Mouse (Mus musculus): Measurements from ENCODE around the gene Med28. TPM values are rescaled to one million over a fixed set of nuclear protein-coding genes. Genes with fewer than 3 reads are reported as not detected.

The Med28 gene
- polyA plus RNA-seq, 1 experiment from 2014 or later: 129 TPM

DNA sequence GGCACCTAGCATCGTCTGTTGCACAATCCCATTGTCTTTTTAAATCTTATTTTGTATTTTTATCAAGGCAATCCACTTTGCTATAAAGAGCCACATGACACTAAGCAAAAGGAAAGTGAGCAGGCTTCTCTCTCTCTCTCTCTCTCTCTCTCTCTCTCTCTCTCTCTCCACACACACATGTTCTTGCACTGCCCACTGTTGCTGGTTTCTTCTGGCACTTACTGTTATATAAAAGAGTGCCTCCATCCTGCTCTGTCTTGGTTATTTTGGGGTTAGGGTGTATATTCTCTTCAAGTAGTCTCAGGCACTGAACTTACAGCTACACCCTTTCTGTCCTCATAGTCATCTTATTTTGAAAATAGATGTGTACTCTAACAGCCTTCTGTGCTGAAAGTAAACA lies 29.6 kb downstream of the Med28 start:
- no peak overlapping the region for H3K27ac ChIP-seq
- H3K4me1 ChIP-seq (replicated peaks): no peaks in the 10 kb centered on the region
- no peaks in the 10 kb centered on the region for H3K9me3 ChIP-seq (replicated peaks)
- WGBS (ENCODE audit: insufficient replicate concordance): 63% methylated on average over 1 of the region's 1 CpGs
- DNase-seq (no peak), ATAC-seq (ENCODE audit: low read depth) (no peak)
- no peaks in the 10 kb centered on the region for H3K27me3 ChIP-seq
- H3K36me3 ChIP-seq: no peaks in the 10 kb centered on the region
- H3K9ac ChIP-seq: no peak overlapping the region
- no peak overlapping the region for H3K4me3 ChIP-seq (replicated peaks)
- H3K4me2 ChIP-seq: no peak overlapping the region

GRCm38 (mm10) chr5:45564054-45564453 lies 44.0 kb downstream of the Med28 start:
- no peak overlapping the region for H3K27ac ChIP-seq
- DNase-seq (no peak), ATAC-seq (ENCODE audit: low read depth) (no peak)
- no peak overlapping the region for H3K9ac ChIP-seq
- no peaks in the 10 kb centered on the region for H3K36me3 ChIP-seq
- no peaks in the 10 kb centered on the region for H3K27me3 ChIP-seq
- H3K9me3 ChIP-seq (replicated peaks): no peaks in the 10 kb centered on the region
- H3K4me3 ChIP-seq (replicated peaks): no peak overlapping the region
- H3K4me2 ChIP-seq: no peak overlapping the region
- peaks cover 10% of the 10 kb centered on the region for H3K4me1 ChIP-seq (replicated peaks)
- WGBS (ENCODE audit: insufficient replicate concordance): 29% methylated on average over 6 of the region's 6 CpGs

DNA sequence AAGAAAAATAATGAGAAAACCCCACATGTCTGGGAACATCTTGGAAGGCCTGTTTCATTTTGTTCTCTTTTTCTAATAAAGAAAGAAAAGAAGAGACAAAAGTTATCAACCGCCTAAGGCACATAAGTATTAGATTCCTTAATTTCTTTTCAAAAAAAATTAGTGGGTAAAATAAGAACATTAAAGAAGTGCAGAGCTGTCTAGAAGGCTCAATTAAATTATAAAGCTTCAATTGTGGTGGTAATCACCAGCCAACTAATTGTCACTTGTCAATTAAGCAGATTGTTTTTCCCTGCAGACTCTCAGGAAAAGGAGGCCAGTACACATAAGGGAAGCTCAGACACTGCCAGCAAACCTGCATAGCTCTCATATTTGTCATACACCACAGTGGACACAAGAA lies 45.8 kb downstream of the Med28 start:
- Histone ChIP-seq H3K9ac (no peak overlapping the region), H3K27me3 (no peaks in the 10 kb centered on the region), H3K9me3 (replicated peaks) (no peaks in the 10 kb centered on the region), H3K4me1 (replicated peaks) (no peaks in the 10 kb centered on the region), H3K4me3 (replicated peaks) (no peak overlapping the region), H3K27ac (no peak overlapping the region), H3K36me3 (no peaks in the 10 kb centered on the region), H3K4me2 (no peak overlapping the region)
- DNase-seq (no peak), ATAC-seq (ENCODE audit: low read depth) (no peak)
- 75% methylated on average over 1 of the region's 1 CpGs for WGBS (ENCODE audit: insufficient replicate concordance)

GRCm38 (mm10) chr5:45572816-45573215 lies 52.8 kb downstream of the Med28 start:
- no peak overlapping the region for H3K27ac ChIP-seq
- WGBS (ENCODE audit: insufficient replicate concordance): 37% methylated on average over 5 of the region's 5 CpGs
- no peaks in the 10 kb centered on the region for H3K4me1 ChIP-seq (replicated peaks)
- DNase-seq (no peak), ATAC-seq (ENCODE audit: low read depth) (no peak)
- H3K36me3 ChIP-seq: no peaks in the 10 kb centered on the region
- H3K4me2 ChIP-seq: no peak overlapping the region
- no peak overlapping the region for H3K9ac ChIP-seq
- H3K4me3 ChIP-seq (replicated peaks): no peak overlapping the region
- no peaks in the 10 kb centered on the region for H3K9me3 ChIP-seq (replicated peaks)
- no peaks in the 10 kb centered on the region for H3K27me3 ChIP-seq

GRCm38 (mm10) chr5:45576716-45577115 lies 56.7 kb downstream of the Med28 start:
- H3K9ac ChIP-seq: no peak overlapping the region
- no peaks in the 10 kb centered on the region for H3K36me3 ChIP-seq
- H3K27ac ChIP-seq: no peak overlapping the region
- ATAC-seq (ENCODE audit: low read depth) (no peak), DNase-seq (no peak)
- no peaks in the 10 kb centered on the region for H3K27me3 ChIP-seq
- no peaks in the 10 kb centered on the region for H3K9me3 ChIP-seq (replicated peaks)
- H3K4me1 ChIP-seq (replicated peaks): no peaks in the 10 kb centered on the region
- WGBS (ENCODE audit: insufficient replicate concordance): 62% methylated on average over 3 of the region's 3 CpGs
- H3K4me2 ChIP-seq: no peak overlapping the region
- no peak overlapping the region for H3K4me3 ChIP-seq (replicated peaks)

DNA sequence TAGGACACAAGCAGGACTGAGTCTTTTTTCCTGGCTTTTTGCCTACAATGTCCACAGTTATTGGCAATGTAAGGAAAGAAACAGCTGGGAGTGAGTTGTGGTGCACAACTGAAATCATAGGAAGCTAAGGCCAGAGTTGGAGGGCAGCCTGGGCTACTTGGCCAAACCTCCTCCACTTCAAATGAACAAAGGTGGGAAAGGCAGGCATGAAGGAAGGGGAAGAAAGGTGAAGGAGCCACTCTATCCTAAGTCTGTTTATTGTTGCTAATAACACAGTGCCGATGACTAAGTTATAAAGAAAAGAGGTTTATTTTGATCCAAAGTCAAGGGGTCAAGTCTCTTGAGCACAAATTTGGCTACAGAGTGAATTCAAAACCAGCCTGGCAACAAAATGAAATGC lies 57.3 kb downstream of the Med28 start:
- H3K9me3 ChIP-seq (replicated peaks): no peaks in the 10 kb centered on the region
- ATAC-seq (ENCODE audit: low read depth) (no peak), DNase-seq (no peak)
- 70% methylated on average over 1 of the region's 1 CpGs for WGBS (ENCODE audit: insufficient replicate concordance)
- H3K27ac ChIP-seq: no peak overlapping the region
- no peak overlapping the region for H3K9ac ChIP-seq
- no peaks in the 10 kb centered on the region for H3K27me3 ChIP-seq
- H3K4me1 ChIP-seq (replicated peaks): no peaks in the 10 kb centered on the region
- no peak overlapping the region for H3K4me3 ChIP-seq (replicated peaks)
- no peak overlapping the region for H3K4me2 ChIP-seq
- H3K36me3 ChIP-seq: no peaks in the 10 kb centered on the region

Other genes starting within 250 kb of the Med28 start
- gene Qdpr, start 70.0 kb upstream of the Med28 start, polyA plus RNA-seq (2015; fragmentation: Nextera tagmentation; extraction: Ambion mirVana): 73.6 and 78.6 TPM in 2 replicates
- gene Clrn2, start 66.5 kb upstream of the Med28 start, polyA plus RNA-seq (2015; fragmentation: Nextera tagmentation; extraction: Ambion mirVana): not detected in 2 replicates
- 55.3 and 65.7 TPM in 2 replicates for gene Lap3, start 26.9 kb upstream of the Med28 start, polyA plus RNA-seq (2015; fragmentation: Nextera tagmentation; extraction: Ambion mirVana)
- 0.07 and 0.10 TPM in 2 replicates for gene Fam184b, start 119.4 kb downstream of the Med28 start, polyA plus RNA-seq (2015; fragmentation: Nextera tagmentation; extraction: Ambion mirVana)
- 56.2 and 67.7 TPM in 2 replicates for gene Ncapg, start 149.7 kb downstream of the Med28 start, polyA plus RNA-seq (2015; fragmentation: Nextera tagmentation; extraction: Ambion mirVana)

Data from liver, embryonic 13.5 days (tissue).